Mouse (Mus musculus) 3134 (cell line): Measurements from ENCODE around the gene Olfr364-ps1.

Experiments
- DNase-seq: peaks from one replicate; pipeline ENCODE4 v3.0.0-alpha.2; 2011; ENCODE audit warnings: low spot score; ENCODE audit not compliant: insufficient read length; ENCODE audit errors: extremely low read depth

Gene Olfr364-ps1

GRCm38 (mm10) chr2:37139022-37139421 is at the start of gene Olfr364-ps1:
Gene Olfr364-ps1, plus strand, starts transcription at chr2:37139322.
- no peak for DNase-seq

- DNase-seq = no peak
These were observed 21.3 kb upstream of the Olfr364-ps1 start, which contains the start of gene Olfr362 for GRCm38 (mm10) chr2:37117810-37118209. Gene Olfr362, minus strand, starts transcription at chr2:37117910.

GRCm38 (mm10) chr2:37187898-37188297 is 48.8 kb downstream of the Olfr364-ps1 start, which contains the start of gene Olfr365:
Gene Olfr365, plus strand, starts transcription at chr2:37188198.
- no peak for DNase-seq
